ENCODE assay signal across 26 mouse cellular contexts in genomic region chr8:47221851-47222250, GRCm38 (mm10).
DNase-seq lines count a peak whose midpoint lies in the region; ATAC-seq and TF ChIP-seq lines count a peak whose summit lies in the region.
"Had no signal": no experiment of that assay in that cellular context is flagged by ENCODE, and none has a peak within 500 bp of the region (broad histone marks: within the 10 kb centered on the region; RNA-seq: fewer than 3 reads in every experiment).

No protein-coding gene starts in this region.

- in situ Hi-C loops in ES-E14 (cut with MboI; ENCODE audit: low sequenced_read_pairs in 2 of 2, unreplicated experiment in 2 of 2), result no loop called here

- no peak overlapping the region for H3K4me2 ChIP-seq in hindbrain, embryonic 16.5 days (ENCODE audit: low read length)
- H3K4me2 ChIP-seq: heart, embryonic 13.5 days; hindbrain, embryonic 15.5 days; intestine, embryonic 15.5 days had no signal

- DNase-seq in hindbrain, embryonic 10.5 days (ENCODE audit: low spot score), result no peak
- DNase-seq in ES-E14 (ENCODE audit: low read depth, low spot score) (peak; percentile 65), ZHBTc4 (ENCODE audit: low read depth, low spot score) (peak; percentile 90)
- DNase-seq in layer of hippocampus, postnatal 25 days (ENCODE audit: extremely low spot score in 1 of 2, low spot score in 1 of 2), result no peak
- DNase-seq in T-cell, adult 2 months (ENCODE audit: low spot score), result no peak
- DNase-seq: adrenal gland, adult 8-10 months; adrenal gland, postnatal 25 days; B cell, adult 2 months; cerebellum, adult 18-20 months; cerebellum, adult 9-10 months; cerebellum, postnatal 14 days; forebrain, postnatal 0 days; gastrocnemius, adult 2 months; gastrocnemius, postnatal 14 days; heart, adult 2 months; heart, postnatal 14 days; kidney, adult 11 months; kidney, adult 8-10 months had no signal

- no peaks in the 10 kb centered on the region for H3K9me3 ChIP-seq in hindbrain, embryonic 10.5 days
- no peaks in the 10 kb centered on the region for H3K9me3 ChIP-seq in hindbrain, embryonic 16.5 days (ENCODE audit: control insufficient read depth, low read length)
- H3K9me3 ChIP-seq in ES-Bruce4 (replicated peaks; ENCODE audit: control insufficient read depth, insufficient read depth, low read length, poor library complexity, severe bottlenecking) (no peaks in the 10 kb centered on the region), ES-E14 (ENCODE audit: control insufficient read depth, insufficient read depth, low read depth, low read length) (no peaks in the 10 kb centered on the region)
- H3K9me3 ChIP-seq: heart, embryonic 10.5 days; heart, embryonic 13.5 days; hindbrain, embryonic 15.5 days; intestine, embryonic 15.5 days had no signal

- no peak for TF ChIP-seq POLR2A in ES-Bruce4 (IDR thresholded peaks at IDR 0.05; ENCODE audit: insufficient read depth, low read length)

- H3K27ac ChIP-seq in hindbrain, embryonic 10.5 days, result 0 out of 2 replicates have a peak overlapping the region, but pooled peaks have one; percentile 29
- H3K27ac ChIP-seq in hindbrain, embryonic 16.5 days (ENCODE audit: low read depth, low read length), result no peak overlapping the region
- peak overlapping the region; percentile 15; the same call in 1 of the 2 replicates for H3K27ac ChIP-seq in ES-Bruce4 (ENCODE audit: insufficient read depth, low read length)
- no peak overlapping the region; the same call in 1 of the 2 replicates for H3K27ac ChIP-seq in ES-E14 (ENCODE audit: insufficient read depth, low read depth, low read length, poor library complexity, severe bottlenecking)
- H3K27ac ChIP-seq: gastrocnemius, adult 2 months; heart, adult 2 months; heart, embryonic 10.5 days; heart, embryonic 13.5 days; hindbrain, embryonic 15.5 days; intestine, embryonic 15.5 days had no signal

- no peak for TF ChIP-seq CTCF in ES-Bruce4 (IDR thresholded peaks at IDR 0.05; ENCODE audit: low read depth, low read length)

- no peak overlapping the region for H3K9ac ChIP-seq in hindbrain, embryonic 16.5 days (ENCODE audit: low read depth, low read length)
- H3K9ac ChIP-seq in ES-Bruce4 (ENCODE audit: low read depth, poor library complexity, severe bottlenecking), result no peak overlapping the region
- no peak overlapping the region for H3K9ac ChIP-seq in ES-E14 (ENCODE audit: insufficient read depth, low read depth, low read length, poor library complexity, severe bottlenecking)
- H3K9ac ChIP-seq: forebrain, postnatal 0 days; heart, embryonic 13.5 days; hindbrain, embryonic 15.5 days; intestine, embryonic 15.5 days had no signal

- 70% methylated on average over 5 of the region's 5 CpGs for WGBS in hindbrain, embryonic 10.5 days
- 75% methylated on average over 5 of the region's 5 CpGs for WGBS in hindbrain, embryonic 16.5 days

- no peaks in the 10 kb centered on the region for H3K27me3 ChIP-seq in hindbrain, embryonic 10.5 days (ENCODE audit: insufficient read depth, poor library complexity, severe bottlenecking)
- no peaks in the 10 kb centered on the region for H3K27me3 ChIP-seq in hindbrain, embryonic 16.5 days (replicated peaks; ENCODE audit: control insufficient read depth, insufficient read depth, low read length)
- H3K27me3 ChIP-seq in ES-Bruce4 (ENCODE audit: control insufficient read depth, insufficient read depth, low read length, poor library complexity, severe bottlenecking), result no peaks in the 10 kb centered on the region
- H3K27me3 ChIP-seq: heart, embryonic 13.5 days; hindbrain, embryonic 15.5 days; intestine, embryonic 15.5 days had no signal

- TF ChIP-seq EP300 in ES-Bruce4 (IDR thresholded peaks at IDR 0.05; ENCODE audit: insufficient read depth, low read depth, low read length), result peak; percentile 73; the same call in 1 of the 2 replicates

- ATAC-seq in hindbrain, embryonic 16.5 days, result no peak
- ATAC-seq: activated CD4-positive, CD25-positive, alpha-beta regulatory T cell, adult 4 months; forebrain, embryonic 14.5 days; forebrain, postnatal 0 days; intestine, embryonic 15.5 days had no signal

- peaks cover 57% of the 10 kb centered on the region for H3K4me1 ChIP-seq in hindbrain, embryonic 10.5 days (replicated peaks)
- peaks cover 23% of the 10 kb centered on the region for H3K4me1 ChIP-seq in hindbrain, embryonic 16.5 days (ENCODE audit: control insufficient read depth, insufficient read depth, low read depth, low read length)
- H3K4me1 ChIP-seq in ES-Bruce4 (ENCODE audit: control insufficient read depth, insufficient read depth, low read length) (peaks cover 3% of the 10 kb centered on the region), ES-E14 (ENCODE audit: control insufficient read depth in 2 of 2, insufficient read depth in 2 of 2, low read length in 2 of 2, poor library complexity in 1 of 2) (peaks cover 6 to 12% of the 10 kb centered on the region in 2 experiments; a peak in 2 of 4 replicates)

- H3K36me3 ChIP-seq in hindbrain, embryonic 10.5 days, result peaks cover 8% of the 10 kb centered on the region; the same call in 1 of the 2 replicates
- no peaks in the 10 kb centered on the region for H3K36me3 ChIP-seq in hindbrain, embryonic 16.5 days (ENCODE audit: control insufficient read depth, insufficient read depth, low read length)
- no peaks in the 10 kb centered on the region for H3K36me3 ChIP-seq in ES-Bruce4 (ENCODE audit: control insufficient read depth, insufficient read depth, low read length, poor library complexity, severe bottlenecking)
- no peaks in the 10 kb centered on the region for H3K36me3 ChIP-seq in ES-E14 (ENCODE audit: control insufficient read depth, insufficient read depth, low read length, poor library complexity, severe bottlenecking)
- H3K36me3 ChIP-seq: heart, embryonic 10.5 days; heart, embryonic 13.5 days; hindbrain, embryonic 15.5 days; intestine, embryonic 15.5 days had no signal

- no peak overlapping the region for H3K4me3 ChIP-seq in hindbrain, embryonic 10.5 days
- no peak overlapping the region for H3K4me3 ChIP-seq in hindbrain, embryonic 16.5 days (ENCODE audit: low read length)
- no peak overlapping the region for H3K4me3 ChIP-seq in ES-Bruce4 (ENCODE audit: low read depth, low read length)
- H3K4me3 ChIP-seq in ES-E14 (ENCODE audit: insufficient read depth in 1 of 2, low read depth in 1 of 2, low read length in 2 of 2, poor library complexity in 1 of 2, severe bottlenecking in 1 of 2), result no peak overlapping the region
- H3K4me3 ChIP-seq: gastrocnemius, adult 2 months; heart, adult 2 months; heart, embryonic 10.5 days; heart, embryonic 13.5 days; hindbrain, embryonic 15.5 days; intestine, embryonic 15.5 days had no signal

TF ChIP-seq in ES-E14, 5 proteins besides CTCF, POLR2A, EP300 and RAD21:
- TF ChIP-seq HCFC1 (IDR thresholded peaks at IDR 0.05; ENCODE audit: borderline replicate concordance, insufficient read depth, low read length) (no peak), ZNF384 (IDR thresholded peaks at IDR 0.05; ENCODE audit: low read depth, low read length) (peak; percentile 57; the same call in 1 of the 2 replicates)
TF ChIP-seq in ES-E14: peak in this region for 1.

Comparison
In these comparisons a context has a peak if more than half of its experiments do, and no peak if none do; other contexts are left out.
1. H3K27ac ChIP-seq: peak in hindbrain, embryonic 10.5 days (single experiment) and ES-Bruce4 (single experiment); none in hindbrain, embryonic 16.5 days (single experiment) and ES-E14 (single experiment).
2. DNase-seq: peak in ES-E14 (single experiment) and ZHBTc4 (single experiment); none in hindbrain, embryonic 10.5 days (single experiment), layer of hippocampus, postnatal 25 days (0 of 2) and T-cell, adult 2 months (single experiment).